Mouse (Mus musculus): ENCODE data around the gene Tax1bp1.

GRCm38 (mm10) chr6:52778523-52778922 lies 65.0 kb downstream of the Tax1bp1 start:
- TF ChIP-seq CTCF (IDR thresholded peaks at IDR 0.05; ENCODE audit: low read depth): no peak
- TF ChIP-seq EP300 (IDR thresholded peaks at IDR 0.05; ENCODE audit: low read depth): no peak

Data from liver, embryonic 14.5 days (tissue).